Mouse (Mus musculus) megakaryocyte, embryonic 14.5 days (primary cell): Measurements from ENCODE around the gene Foxo6.

Source experiments
- FLI1 ChIP-seq: IDR thresholded peaks from 2 replicates; pipeline ENCODE4 v1.6.1; 2012; ENCODE audit warnings: low read length, inconsistent platforms, mixed read lengths
- GATA1 ChIP-seq: IDR thresholded peaks from 3 replicates; pipeline ENCODE4 v1.6.1; 2012; ENCODE audit warnings: mixed read lengths, low read length, inconsistent platforms, borderline replicate concordance

DNA sequence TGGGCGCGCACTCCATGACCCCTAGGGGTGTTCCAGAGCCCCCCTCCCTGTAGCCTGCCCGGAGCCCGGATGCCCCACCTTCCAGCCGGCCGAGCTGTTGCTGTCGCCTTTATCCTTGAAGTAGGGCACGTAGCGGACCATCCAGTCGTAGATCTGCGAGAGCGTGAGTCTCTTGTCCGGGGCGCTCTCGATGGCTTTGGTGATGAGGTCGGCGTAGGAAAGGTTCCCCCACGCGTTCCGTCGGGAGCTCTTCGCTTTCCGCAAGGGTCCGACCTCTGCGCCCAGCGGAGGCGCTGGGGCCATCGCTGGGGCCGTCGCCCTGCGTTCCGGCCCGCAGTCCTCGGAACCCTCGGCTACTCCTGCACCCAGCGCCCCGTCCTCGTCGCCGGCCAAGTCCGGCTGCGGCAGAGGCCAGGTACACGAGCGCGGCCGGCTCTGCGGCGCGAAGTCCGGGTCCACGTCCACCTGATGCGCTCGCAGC is 348 bp downstream of the Foxo6 start:
- no peak for TF ChIP-seq FLI1
- no peak for TF ChIP-seq GATA1
